Mouse (Mus musculus): ENCODE measurements at regions not wholly inside any gene's neighbourhood (a gene's known extent, or its start where the extent isn't known, plus 50 kb on each side); places are given as distances from the start of the nearest gene placed in this dataset.

DNA sequence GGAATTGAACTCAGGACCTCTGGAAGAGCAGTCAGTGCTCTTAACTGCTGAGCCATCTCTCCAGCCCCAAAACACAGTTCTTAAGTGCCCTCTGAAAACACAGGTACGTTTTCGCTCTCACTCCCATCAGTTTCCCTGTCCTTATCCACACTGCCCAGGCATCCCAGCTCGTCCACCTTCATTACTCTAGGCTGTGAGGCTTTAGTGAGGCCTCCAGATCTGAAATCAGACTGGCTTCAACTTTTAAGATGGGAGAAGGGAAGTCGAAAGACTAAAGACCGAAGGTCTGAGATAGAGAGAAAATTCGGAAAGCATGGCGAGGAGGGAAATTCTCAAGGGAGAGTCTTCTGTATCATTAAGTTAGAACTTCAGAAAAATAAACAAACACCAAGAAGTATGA lies 54.8 kb upstream of the Tet2 start:
- DNase-seq: no peak

DNA sequence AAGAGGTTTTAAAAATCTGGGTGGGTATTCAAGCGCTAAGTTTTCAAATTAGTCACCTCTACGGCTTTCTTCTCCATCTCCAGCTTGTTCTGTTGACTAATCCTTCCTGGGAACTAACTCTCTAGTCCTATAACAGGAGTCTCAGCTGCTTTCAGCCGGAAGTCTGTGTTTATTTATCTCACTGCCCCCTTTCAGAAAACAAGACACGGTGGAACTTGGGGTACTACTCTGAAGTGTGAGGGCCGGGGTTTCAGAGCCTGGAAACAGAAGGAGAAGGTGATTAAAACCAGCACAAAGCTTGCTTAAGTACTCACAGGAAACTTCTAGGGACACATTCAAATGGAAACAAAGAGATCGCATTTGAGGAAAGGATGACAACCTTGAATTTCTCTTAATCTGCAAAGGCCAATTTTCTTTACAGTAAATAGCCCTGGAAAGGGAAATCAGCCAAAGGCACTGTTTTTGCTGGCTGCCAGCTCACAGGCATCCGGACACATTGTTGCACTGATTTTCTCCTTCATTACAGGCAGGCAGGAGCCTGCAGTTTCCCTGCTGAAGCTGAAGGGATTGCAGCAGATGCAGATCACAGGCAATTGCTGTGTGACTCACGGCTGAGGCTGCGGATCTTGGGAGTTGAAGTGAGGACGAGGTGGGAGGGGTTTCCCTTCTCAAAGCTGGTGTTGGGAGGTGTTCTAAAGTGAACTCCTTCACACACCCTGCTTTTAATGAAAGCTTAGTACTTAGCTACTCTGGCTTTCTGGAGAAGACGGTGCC lies 55.7 kb upstream of the Tet2 start:
- DNase-seq: peak; percentile 52 to 68

GRCm38 (mm10) chr3:133605460-133605859 lies 60.5 kb upstream of the Tet2 start:
- DNase-seq: no peak

GRCm38 (mm10) chr3:133608845-133609261 lies 63.9 kb upstream of the Tet2 start:
- no peak for DNase-seq

- no peak for DNase-seq
Observed at GRCm38 (mm10) chr3:133613836-133614711, 69.1 kb upstream of the Tet2 start.

DNA sequence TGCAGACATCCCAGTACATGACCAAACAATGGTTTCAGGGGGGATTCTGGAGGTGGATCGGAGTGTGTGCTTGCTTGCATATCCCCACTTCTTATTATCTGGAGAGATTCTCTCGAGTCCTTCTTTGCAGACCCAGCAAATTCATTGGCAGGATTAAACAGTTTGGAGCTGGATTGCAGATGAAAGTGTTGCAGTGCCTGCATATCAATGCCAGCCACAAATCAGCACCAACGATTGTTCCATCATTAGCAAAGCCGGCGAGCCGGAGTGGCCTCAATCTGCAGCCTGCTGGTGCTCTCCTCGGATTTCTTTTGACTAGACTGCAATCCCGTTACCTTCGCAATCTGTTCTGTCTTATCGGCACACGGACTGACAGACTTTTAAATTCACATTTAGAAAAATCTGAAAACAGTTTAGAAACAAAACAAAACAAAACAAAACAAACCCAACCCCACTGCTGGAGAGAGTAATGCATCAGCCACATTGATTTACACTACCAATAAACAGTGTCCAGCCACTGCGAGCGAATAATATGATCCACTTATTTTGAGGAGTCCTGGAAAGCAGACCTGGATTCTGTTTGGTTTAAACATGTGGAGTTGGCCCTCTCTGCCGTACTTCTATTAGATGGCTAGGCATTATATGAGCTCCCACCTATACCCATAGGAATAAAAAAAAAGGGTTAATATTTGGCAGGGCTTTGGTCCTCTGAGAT lies 69.9 kb upstream of the Tet2 start:
- DNase-seq: peak in 1 of 2 experiments; percentile 7

GRCm38 (mm10) chr3:133617036-133617435 lies 72.1 kb upstream of the Tet2 start:
- DNase-seq: no peak

DNA sequence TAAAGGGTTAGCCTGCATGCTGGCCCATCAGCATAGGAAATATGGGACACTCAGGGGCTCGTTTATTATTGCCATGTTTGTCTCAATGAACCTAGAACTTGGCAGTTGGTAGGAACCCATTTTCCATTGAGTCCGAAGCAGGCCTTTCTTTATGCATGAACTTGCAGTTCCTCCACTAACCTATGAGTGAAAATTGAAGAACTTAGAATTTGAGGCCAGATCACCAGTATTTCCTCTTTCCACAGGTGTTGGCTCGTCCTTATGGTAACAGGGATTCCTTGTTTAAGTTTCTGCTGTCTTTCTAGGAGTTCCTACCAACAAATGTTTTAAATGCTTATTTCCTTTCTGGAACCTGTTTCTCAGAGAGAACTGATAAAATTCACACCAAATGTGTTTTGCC lies 73.6 kb upstream of the Tet2 start:
- DNase-seq: no peak

DNA sequence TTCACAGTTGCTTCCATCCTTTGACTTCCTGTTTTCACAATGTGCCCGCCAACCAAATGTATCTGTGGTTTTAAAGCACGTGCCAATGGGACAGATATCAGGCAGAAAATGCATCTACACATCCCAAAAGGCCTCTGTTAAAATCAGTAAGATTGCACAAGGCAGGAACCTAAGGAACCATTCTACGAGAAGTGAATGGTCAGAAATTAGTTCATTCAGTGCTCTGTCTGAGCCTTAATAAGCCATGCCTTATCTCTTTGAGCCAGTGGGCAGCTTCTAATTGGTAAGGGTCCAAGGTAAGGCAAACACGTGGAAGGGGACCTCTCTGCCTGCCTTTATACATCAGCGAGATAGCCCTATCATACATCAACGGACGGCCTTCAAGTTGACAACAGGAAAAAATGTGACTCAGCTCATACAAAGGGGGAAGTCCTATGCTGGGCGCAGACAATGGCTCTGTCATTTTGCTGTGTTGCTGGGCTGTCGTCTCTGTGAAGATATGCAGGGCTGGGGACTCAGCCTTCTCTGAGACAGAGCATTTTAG lies 78.3 kb upstream of the Tet2 start:
- DNase-seq: no peak

- DNase-seq: no peak
Observed at GRCm38 (mm10) chr3:133624079-133624875, 79.3 kb upstream of the Tet2 start.

GRCm38 (mm10) chr3:133625046-133625445 lies 80.1 kb upstream of the Tet2 start:
- no peak for DNase-seq

DNA sequence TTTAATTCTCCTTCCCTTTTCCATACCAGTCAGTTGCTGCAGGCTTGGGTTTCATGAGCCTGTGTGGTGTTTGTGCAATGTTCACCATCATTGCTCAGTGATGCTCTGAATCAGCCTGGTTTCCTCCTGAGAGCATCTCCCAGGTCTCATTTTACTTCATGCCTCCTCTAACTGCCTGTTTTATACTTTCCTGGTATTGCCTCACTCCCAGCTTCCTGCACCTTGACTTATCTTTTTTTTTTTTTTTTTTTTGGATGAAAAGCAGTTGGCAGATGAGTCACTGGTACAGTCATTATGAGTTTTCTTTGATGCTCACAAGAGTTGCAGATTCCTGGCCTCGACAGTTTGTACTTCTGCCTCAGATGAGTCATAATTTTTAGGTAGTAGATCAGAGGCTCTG lies 81.5 kb upstream of the Tet2 start:
- DNase-seq: no peak

- DNase-seq: no peak
Observed at GRCm38 (mm10) chr3:133627116-133627844, 82.3 kb upstream of the Tet2 start.

- no peak for DNase-seq
Observed at GRCm38 (mm10) chr3:133634306-133634705, 89.4 kb upstream of the Tet2 start.

DNA sequence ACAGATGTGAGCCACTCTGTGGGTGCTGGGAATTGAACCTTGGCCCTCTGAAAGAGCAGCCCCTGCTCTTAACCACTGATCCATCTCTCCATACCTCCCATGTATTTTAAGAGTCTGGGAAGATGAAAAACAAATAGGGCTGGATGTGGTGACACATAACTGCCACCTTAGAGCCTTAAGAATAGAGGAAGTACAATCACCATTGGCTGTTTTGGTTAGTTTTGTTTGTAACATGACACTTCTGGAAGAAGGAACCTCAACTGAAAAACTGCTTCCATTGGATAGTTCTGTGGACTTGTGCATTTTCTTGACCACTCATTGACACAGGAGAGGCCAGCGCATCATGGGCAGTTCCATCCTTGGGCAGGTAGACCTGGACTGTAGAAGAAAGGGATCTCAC lies 100.7 kb upstream of the Tet2 start:
- DNase-seq: no peak

GRCm38 (mm10) chr3:133646449-133647059 lies 101.6 kb upstream of the Tet2 start:
- DNase-seq: peak; percentile 6 to 15

DNA sequence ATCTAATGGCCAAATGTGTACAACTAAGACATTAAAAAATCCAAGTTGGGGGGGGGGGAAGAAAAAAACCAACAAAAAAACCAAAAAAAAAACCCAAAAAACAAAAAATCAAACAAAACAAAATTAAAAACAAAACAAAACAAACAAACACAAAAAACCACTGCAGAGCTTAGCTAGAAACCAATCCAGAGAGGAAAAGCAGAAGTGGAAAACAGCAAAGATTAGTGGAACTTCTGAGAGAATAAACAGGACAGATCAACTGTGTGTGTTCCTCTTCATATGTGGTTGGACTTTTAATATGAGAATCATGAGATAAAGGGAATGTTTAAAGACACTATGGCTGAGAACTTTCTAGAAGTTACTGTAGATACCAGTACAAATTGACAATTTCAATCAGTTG lies 105.1 kb upstream of the Tet2 start:
- DNase-seq: no peak

GRCm38 (mm10) chr3:133651996-133652395 lies 107.1 kb upstream of the Tet2 start:
- DNase-seq: no peak

DNA sequence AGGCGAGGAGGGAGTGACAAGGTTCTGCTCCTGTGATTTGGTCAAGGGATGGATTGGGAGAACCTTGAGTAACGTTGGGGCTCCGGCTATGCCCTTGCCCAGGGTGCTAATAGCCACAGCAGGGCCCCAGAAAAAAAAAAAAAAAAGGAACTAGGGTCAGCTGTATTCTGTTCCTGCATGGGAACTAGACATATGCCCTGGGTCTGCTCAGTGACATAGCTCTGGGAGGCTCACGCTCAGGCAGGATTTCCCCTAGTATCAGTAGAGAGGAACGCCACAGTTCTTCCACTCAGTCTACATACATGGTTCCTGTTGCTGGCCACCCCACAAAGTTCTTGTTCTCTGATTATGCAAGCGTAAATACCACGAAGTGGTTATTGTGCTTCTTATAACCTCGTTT lies 114.8 kb upstream of the Tet2 start:
- DNase-seq: no peak

DNA sequence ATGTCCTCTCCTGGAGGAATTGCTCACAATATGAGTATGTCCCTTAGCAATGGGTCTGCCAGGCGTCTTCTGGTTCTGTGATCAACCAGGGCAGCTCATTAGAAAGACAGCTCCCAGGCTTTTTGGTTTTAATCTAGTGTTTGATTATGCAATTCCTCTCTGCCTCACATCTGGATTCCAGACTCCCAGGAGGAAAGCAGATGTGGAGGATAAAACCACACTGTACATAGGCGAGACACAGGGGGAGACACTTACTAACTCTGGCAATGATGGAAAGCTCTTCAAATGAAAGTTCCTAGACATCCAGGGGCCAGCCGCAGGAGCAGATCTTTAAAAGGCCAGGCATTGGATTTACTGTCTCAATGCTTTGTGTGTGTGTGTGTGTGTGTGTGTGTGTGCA lies 116.4 kb upstream of the Tet2 start:
- DNase-seq: no peak

DNA sequence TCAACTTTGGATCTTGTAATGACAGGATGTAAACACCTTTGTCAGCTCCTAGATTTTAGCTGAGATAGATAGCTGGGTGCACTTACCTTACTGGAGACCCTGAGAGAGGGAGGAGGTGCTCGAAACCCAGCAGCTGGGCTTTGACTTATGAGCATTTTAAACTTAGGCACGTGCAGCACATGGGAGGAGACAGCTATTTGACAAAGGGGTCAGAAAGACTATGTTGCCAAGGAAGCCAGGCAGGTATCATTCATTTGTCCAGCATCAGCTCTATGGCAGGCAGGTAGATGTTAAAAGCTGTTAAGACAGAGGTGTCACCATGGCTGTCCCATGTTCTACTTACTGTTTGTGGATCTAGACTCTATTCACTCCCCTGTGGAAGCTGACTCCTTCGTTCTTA lies 120.0 kb upstream of the Tet2 start:
- no peak for DNase-seq

Data from kidney, postnatal 4 days (tissue).